Mouse (Mus musculus) A20 (cell line): ENCODE measurements around the gene Fam81a.

ENCODE experiments used
- DNase-seq: peaks from one replicate; pipeline ENCODE4 v3.0.0-alpha.2; 2011; ENCODE audit warnings: low read depth, low spot score

The Fam81a gene

DNA sequence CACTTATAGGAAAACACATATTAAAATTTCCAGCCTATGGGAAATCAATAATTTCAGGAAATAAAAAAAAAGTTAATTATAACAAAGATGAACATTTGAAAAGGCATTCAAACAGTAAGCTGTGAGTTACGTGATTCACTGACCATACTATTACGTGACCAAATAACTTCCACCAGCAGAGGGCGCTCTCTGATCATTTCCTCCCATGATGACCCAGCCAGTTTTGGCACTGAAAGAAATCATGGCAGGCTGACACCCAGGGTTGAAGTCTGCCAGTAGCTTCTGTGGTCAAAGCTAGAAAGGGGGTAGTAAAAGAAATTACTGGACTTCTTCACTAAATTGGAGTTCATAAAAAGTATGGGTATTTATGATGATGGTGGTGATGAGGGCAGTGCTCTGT is 33.1 kb downstream of the Fam81a start:
- peak; percentile 76 for DNase-seq

DNA sequence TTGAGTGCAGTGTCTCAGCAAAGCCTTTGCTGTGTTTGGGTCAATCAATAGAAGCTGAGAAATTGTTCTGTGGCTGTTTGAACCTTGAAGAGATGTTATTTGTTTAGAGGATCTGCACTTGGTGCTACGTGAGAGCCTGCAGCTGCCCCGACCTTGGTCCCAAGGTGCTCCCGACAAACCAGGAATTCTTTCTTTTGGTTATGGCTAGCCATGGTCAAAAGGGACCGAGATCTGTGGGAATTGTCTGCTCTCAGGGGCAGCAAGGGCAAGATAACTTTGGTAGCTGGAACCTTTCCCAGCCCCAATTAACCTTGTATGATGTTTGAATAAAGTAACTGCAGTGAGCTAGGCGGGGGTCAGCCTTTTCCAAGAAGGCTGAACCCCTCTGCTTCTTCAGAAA is 34.2 kb downstream of the Fam81a start:
- no peak for DNase-seq

DNA sequence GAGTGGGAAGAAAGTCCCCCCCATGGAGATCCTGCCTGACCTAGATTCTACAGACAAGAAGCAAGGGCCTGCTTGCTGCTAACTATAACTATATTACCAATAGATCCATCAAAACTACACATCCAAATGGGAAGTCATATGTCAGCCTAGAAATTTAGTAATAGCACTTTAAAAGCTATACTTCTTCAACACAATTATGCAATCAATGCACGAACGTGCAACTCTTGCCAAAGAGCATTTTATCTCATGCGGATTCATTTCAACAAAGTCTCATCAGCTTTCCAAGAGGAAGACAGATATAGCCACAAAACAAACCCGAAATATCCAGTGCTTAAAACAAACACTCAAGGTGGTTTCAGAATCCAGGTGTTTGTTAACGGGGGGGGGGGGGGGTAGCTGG is 36.8 kb downstream of the Fam81a start:
- DNase-seq = no peak

DNA sequence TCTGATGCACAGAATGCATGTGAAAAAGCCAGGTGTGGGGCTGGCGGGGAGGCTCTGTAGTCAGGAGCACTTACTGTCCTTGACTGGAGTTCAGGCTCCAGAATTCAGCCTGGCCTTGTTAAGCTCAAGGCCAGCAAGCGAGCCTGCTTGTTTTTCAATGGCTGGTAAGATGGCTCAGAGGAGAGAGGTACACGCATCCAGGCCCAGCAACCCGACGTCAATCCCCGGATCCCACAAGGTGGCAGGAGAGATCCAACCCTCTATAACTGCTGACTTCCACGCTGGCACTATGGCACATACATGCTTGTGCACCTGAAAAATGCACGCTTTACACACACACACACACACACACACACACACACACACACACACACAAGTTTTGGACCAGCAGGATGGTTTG is 39.3 kb downstream of the Fam81a start:
- no peak for DNase-seq

DNA sequence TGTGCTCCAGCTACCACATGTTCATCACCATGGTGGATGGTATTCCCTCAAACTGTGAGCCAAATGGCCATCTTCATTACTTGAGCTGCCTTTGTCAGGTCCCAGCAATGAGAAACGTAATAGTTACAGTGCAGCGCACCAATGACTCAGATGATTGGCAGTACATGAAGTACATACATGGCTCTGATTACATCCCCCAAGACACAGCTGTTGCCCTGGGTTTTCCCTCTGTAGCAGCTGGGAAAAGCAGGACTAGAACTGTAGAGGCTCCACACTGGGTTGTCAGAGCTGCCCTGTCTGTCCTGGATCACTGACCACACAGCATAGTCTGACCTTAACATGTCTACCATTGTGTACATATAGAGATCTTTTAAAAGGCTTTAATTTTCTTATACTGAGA is 44.8 kb downstream of the Fam81a start:
- DNase-seq = no peak

DNA sequence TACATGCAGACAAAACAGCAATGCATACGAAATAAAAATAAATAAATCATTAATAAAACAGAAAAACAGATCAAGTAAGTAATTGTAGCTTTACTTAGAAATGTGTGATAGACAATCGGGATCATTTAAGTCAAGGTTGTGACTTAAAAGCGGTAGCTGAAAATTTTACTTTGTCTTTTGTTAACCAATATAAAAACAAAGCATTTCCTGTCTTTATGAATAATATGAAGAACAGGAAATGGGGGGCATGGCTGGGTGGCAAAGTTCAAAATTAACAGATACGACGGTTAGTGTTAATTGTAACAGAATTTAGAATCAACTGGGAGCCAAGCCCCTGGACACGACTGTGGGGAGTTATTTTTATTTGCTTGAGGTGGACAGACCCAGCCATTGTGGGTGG is 47.3 kb downstream of the Fam81a start:
- DNase-seq = no peak

DNA sequence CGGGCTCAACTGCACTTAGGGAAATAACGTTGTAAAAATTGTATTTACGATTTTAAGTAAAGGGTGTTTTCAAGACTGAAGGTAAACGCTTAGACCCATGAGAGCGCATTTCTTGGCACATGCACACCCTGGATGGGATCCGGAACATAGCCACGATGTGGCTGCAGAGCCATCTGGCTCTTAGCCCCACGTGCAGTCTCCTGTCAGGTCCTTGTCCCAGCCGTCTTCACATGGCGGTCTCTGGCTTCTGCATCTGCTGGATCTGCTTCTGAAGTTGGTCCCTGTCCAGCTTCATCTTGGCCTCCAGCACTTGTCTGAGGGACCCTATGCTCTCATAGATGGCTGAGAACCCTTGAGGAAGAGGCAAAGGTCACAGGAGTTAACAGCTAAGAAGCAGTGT is 51.8 kb downstream of the Fam81a start:
- DNase-seq = no peak

DNA sequence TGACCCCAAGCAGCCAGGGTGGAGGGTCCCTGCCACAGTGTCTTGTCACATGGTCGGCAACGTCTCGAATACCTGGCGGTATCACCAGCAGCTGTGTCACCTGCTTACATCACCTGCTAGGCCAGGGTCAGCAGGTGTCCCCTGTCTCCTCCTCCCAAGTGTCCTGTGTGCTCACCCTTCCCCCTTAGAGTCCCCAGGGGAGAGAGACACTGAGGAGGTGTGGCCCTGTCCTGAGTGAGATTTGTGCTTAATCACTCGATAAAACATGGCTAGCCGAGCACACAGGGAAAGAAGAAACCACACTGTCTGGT is 53.6 kb downstream of the Fam81a start:
- no peak for DNase-seq

DNA sequence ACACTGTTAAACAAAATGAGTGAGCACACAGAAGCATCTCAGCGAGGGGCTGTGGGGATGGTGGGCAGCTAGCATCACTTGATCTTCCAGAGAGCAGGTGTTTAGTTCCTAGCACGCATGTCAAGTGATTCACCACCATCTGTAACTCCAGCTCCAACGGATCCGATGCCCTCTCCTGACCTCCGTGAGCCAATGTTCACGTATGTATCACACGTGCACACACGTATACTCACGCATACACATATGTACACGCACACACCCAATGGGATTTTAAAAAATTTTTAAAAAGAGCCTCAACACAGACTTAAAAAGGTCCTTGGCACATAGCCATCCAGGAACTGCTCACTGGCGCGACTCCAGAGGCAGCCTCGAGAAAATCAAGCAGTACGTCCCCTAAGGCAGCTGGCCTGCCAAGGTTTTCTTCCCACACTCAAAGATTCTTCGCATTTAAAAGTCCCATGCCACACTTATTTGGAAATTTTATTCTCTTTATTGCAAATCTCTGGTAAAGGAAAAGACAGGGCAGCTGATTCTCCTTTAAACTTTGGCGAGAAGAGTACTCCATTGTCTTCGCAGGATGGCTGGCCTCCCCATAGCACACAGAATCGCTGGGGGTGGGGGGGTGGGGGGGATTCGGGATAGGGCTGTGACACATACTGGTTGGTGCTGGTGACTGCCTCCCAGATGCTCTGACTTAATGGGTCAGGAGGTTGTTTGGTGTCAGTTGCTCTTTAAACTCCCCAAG is 54.1 kb downstream of the Fam81a start:
- DNase-seq = no peak

DNA sequence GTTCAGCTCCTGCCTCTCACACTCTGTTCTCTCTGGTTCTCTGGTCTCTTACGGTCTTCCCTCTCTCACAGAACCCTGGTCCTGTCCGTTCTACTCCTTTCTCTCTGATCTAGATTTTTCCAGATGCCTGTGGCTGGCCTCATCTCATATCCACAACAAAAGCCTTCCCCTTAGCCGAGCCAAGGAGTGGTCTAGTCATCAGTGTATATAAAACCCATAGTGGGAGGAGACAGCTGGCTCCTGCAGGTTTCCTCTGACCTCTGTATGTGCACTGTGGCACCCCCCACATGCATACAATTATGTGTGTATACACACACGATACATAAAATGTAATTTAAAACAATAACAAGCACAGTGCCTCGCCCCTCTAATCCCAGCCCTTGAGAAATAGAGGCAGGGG is 55.0 kb downstream of the Fam81a start:
- no peak for DNase-seq

DNA sequence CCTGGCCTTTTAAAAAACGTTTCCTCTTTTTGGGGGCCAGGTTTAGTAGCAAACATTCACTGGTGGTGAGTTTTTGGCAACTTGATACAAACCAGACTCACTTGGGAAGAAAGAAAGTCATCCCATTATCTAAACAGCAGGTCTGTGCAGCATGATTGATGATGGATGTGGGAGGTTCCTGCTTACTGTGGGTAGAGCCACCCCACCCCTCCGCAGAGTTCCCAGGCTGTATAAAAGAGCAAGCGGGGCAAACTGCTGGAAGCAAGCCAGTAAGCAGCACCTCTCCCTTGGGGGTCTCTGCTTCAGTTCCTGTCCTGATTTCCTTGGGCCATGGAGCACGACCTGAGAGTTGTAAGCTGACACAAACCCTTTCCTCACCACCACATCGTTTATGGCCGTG is 56.3 kb downstream of the Fam81a start:
- DNase-seq = no peak

DNA sequence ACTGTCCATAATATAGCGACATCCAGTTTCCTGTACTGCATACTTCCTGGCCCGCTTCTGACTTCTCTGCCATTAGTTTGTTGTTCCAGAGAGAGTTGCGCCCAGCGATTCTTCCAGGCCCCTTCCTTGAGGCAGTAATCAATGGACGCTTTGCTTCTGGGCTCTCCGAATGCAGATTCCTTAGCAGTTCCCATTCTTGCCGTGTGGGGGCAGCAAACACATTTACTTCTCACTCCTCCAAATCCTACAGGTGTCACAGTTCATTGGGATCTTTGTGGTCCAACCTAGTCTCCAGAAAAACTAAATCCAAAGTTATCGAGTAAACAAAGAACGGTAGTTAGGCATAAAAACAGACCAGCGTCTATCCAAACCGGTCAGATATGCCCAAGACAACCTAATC is 58.3 kb downstream of the Fam81a start:
- DNase-seq = peak; percentile 47

DNA sequence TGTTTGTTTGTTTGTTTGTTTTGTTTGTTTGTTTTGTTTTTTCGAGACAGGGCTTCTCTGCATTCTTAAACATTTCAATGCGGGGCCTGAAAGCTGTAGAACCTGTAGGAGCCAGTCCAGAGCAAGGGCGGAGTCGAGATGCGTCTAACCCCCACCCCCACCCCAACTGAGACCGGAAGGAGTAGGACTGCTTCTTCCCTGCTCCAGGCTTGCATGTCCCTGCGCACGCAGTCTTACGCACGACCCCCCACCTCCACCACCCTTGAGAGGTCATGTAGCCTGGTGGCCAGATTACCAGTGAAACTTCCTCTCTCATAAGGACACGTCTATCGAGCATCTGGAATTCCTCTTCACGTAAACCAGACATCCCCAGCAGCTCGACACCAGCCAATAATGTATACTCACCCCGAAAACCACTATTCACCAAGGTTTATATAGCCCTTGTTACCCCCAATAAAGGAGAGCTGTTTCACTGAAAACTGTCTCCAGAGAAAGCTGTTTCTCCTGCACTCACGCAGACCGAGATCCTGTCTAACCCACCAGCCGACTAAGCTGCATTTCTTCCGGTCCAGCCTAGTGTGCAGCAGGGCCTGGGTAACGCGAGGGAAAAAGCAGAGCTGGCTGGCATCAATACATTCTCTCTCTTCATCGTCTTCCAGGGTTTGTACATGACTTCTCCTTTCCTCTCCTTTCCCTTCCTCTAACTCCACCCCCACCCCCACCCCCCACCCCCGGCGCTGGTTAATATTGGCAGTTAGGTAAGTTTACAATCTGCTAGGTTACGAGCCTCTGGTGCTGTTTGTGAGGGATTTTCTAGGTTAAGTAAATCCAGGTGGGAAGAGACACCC is 59.8 kb downstream of the Fam81a start:
- DNase-seq = no peak

DNA sequence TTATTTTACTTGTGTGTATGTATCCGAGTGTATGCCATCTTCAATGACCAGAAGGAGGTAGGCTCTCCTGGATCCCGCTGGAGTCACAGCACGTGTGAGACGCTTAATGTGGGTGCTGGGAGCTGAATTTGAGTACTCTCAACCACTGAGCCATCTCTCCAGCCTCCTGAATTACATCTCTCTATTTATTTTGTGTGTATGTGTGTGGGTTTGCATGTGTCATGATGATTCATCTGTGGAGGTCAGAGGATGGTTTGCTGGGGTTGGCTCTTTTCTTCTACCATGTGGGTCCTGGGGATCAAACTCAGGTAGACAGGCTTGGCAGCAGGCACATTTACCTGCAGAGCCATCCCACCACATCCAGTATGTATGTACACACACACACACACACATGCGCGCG is 60.6 kb downstream of the Fam81a start:
- no peak for DNase-seq

DNA sequence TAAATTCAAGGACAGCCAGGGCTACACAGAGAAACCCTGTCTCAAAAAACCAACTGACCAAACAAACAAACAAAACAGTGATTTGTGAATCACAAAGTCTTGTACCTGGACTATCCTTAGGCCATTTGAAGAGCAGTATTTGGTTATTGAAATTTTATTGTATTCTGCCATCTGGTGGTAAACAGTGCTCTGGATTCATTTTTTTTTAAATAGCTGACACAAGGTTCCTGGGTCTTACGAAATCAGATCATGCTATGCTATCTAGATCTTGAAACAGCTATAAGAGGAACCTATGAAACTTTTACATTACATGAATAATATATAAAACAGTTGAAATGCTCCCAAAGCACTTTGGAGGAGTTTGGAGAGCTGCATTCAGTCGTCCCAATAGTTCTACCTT is 61.4 kb downstream of the Fam81a start:
- DNase-seq = peak; percentile 85

DNA sequence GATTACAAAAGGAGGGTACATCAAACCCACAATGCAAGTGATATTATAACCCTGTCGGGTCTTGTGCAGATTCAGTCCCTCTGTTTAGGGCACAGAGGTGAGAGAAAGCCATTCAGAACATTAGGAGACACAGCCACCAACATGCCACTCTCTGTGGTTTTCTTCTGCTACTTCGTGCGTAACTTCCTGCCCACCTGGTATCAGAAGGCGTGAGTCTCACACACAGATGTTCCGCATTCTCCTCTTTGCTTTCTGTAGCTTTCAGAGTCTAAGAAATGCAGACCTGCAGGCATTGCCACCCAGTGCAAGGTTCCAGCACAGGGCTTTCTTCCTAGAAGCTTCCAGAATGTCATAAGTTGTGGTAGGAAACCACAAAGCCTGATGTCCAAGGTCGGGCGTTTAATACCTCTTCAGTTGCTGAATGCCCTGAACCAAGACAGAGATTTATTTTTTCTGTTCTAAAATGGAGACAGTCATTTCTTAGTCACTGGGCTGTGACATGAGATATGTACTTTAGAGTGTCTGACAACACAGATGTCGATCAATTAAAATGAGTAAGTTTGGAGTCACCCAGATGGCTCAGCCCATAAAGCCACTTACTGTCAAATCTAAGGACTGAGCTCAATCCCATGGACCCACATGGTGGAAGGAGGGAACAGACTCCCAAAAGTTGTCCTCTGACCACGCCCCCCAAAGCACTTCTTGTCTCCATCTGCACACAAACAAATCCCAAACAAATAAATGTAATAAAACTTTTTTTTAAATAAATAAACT is 62.1 kb downstream of the Fam81a start:
- peak; percentile 94 for DNase-seq

DNA sequence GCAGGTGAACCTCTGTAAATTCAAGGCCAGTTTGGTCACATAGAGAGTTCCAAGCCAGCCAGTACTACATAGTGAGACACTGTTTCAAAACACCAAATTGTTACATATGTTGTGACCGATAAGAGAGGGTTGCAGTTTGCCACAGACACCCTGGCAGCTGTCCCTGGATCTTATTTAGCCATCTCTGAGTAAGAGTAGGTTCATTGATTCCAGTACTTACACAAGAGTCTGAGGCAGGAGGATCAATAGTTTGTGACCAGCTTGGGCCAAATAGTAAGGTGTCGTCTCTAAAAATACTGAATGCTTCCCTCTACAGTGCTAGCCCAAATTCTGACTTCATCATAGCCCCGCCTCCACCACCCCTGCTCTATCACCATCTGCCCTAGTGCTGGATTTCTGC is 64.3 kb downstream of the Fam81a start:
- DNase-seq = peak; percentile 65

DNA sequence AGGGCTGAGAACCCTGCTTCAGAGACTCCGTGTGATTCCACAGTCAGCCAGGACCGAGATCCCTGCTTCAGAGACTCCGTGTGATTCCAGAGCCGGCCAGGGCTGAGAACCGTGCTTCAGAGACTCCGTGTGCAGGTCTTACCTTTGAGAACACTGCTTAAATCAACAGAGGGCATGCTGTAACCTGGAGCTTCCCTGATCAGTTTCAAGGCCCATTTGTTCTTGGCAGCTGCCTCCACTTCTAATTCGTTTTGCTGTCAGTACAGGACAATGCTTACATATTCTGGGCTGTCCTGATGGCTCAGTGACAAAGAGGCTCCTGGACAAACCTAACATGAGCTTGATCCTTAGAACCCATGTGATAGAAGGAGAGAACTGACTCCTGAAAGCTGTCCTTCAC is 65.2 kb downstream of the Fam81a start:
- no peak for DNase-seq

DNA sequence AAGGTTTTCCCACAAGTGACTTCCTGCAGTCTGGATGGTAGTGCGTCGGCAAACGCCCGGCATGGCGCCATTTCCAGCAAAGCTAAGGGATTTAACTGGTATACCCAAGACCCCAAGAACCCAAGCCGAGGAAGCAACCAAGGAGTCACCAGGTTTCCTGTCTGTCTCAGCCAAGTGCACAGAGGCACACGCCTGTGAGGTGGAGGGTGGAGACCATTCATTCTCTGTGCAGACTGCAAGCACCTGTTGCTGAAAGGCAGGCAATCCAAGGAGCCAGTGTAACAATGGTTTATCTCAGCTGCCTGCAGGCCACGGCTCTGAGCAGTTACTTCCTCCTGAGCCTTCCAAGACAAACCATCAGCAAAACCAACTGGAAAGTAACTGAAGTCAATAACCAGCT is 70.0 kb downstream of the Fam81a start:
- DNase-seq = no peak

DNA sequence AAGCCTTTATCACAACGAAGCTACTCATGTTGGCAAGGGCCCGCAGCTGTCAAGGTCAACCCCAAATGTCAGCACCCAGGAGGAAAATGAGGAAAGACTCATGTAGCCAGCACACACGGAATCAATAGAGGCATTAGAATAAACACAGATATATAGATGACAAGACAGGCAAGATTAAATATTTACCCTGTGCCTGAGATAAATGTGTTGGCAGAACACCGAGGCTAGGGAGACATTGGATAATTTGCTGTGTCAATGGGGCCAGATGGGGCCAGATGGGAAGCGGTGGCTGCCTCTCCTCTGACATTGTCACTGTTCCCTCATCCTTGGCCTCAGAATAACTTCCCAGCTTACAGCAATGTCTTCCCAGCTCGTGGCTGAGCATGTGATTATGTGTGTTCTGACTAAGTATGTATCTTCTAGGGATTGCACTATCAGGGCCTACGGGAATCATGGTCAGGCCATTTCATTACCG is 72.4 kb downstream of the Fam81a start:
- no peak for DNase-seq

DNA sequence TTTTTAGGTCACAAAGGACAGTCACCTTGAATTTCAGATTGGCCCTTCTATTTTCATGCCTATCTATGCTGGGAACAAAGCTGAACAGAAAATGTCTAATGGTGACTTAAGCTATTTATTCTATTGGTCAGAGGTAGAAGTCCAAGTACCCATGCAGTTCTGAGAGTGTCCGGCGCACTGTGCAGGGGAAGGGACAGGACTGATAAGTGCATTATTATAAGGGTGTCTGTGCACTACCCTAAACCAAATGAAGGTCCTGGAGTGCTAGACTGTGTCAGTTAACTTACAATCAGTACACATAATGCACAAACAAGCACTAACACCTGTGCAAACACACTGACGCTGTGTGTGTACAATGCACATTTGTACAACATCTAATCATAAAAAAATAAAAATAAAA is 74.9 kb downstream of the Fam81a start:
- DNase-seq = no peak

DNA sequence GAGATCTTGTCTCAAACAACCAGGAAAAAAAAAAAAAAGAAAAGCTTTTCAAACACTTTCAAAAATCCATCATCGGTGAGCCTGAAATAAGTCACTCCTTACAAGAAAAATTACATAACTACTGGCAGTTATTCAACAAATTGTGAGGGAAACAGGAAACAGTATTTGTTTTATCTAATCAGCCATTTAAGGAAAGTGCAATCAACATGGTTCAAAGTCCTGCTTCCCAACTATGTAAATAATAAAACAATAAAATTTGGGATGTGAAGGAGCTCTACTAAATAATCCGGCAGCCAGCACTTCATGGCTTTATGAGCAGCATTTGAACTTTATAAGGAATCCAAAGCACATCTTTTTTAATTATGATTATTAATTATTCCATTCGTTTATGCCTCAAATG is 80.3 kb downstream of the Fam81a start:
- DNase-seq = no peak

DNA sequence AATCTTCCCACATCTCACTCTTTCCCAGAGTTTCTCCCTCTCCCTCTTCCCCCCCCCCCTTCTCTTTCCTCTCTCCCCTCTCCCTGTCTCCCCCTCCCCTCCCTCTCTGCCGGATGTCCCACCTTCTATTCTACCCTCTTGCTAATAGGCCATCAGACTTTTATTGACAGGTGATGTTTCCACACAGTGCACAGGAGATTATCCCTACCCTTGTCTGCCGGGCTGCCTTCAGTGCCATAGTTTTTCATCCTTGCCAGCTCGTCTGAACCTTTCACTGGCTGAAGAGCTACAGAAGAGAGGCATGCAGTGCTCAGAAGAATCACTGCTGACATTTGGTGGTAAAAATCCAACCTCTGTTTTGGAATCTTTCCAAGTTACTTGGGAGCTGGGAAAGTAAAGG is 88.9 kb downstream of the Fam81a start:
- no peak for DNase-seq
